In the genomic region with DNA sequence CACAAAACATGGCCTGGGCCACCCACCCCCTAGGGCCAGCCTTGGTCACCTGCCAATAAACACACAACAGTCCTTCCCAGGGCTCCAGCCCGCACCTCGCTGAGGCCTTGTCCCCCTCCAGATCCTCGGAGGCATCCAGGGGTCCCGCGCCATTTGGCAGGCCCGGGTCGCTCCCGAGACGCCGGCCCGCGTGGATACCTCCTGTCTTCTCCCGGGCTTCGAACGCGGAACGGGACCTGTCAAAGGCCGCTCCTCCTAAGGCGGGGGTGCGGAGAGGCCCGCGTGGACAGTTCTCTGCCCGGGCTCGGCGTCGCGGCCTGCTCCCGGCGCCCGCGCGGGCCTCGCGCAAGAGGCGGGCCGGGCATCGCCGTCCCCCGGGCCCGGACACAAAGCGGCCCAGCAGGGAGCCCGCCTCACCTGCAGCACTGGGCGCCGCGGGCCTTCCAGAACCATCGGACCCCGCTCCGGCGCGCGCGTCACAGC, we compare ENCODE assay signal across 8 mouse cellular contexts. TPM values are rescaled to one million over a fixed set of nuclear protein-coding genes. Genes with fewer than 3 reads are reported as not detected.
DNase-seq lines count a peak whose midpoint lies in the region; ATAC-seq and TF ChIP-seq lines count a peak whose summit lies in the region.

No protein-coding gene starts in this region.

- WGBS in lung, adult 2 months, result under 1% methylated on average over 50 of the region's 52 CpGs
- 2% methylated on average over 52 of the region's 52 CpGs for WGBS in bone marrow, adult 2 months
- under 1% methylated on average over 40 of the region's 52 CpGs for WGBS in hindbrain, embryonic 13.5 days
- under 1% methylated on average over 45 of the region's 52 CpGs for WGBS in liver, embryonic 11.5 days
- under 1% methylated on average over 50 of the region's 52 CpGs for WGBS in neural tube, embryonic 12.5 days

- H3K4me3 ChIP-seq in lung, adult 2 months (replicated peaks; ENCODE audit: extremely low read depth, low read depth, low read length), result peak overlapping the region; percentile 62
- H3K4me3 ChIP-seq in bone marrow, adult 2 months (replicated peaks; ENCODE audit: control insufficient read depth, low read depth, low read length), result peak overlapping the region; percentile 65
- H3K4me3 ChIP-seq in hindbrain, embryonic 13.5 days, result peak overlapping the region; percentile 93
- peak overlapping the region; percentile 93 for H3K4me3 ChIP-seq in liver, embryonic 11.5 days (ENCODE audit: low read depth, low read length)
- H3K4me3 ChIP-seq in neural tube, embryonic 12.5 days, result peak overlapping the region; percentile 90

- peak overlapping the region; percentile 77; the same call in 1 of the 2 replicates for H3K27ac ChIP-seq in bone marrow, adult 2 months (ENCODE audit: control insufficient read depth, insufficient read depth, low read depth, low read length, poor library complexity)
- peak overlapping the region; percentile 94 for H3K27ac ChIP-seq in hindbrain, embryonic 13.5 days
- H3K27ac ChIP-seq in liver, embryonic 11.5 days (ENCODE audit: low read depth, low read length), result peak overlapping the region; percentile 81
- H3K27ac ChIP-seq in neural tube, embryonic 12.5 days, result peak overlapping the region; percentile 68

- H3K4me2 ChIP-seq in hindbrain, embryonic 13.5 days, result peak overlapping the region; percentile 91
- peak overlapping the region; percentile 97 for H3K4me2 ChIP-seq in liver, embryonic 11.5 days
- H3K4me2 ChIP-seq in neural tube, embryonic 12.5 days (replicated peaks), result peak overlapping the region; percentile 93

- no peaks in the 10 kb centered on the region for H3K9me3 ChIP-seq in hindbrain, embryonic 13.5 days
- H3K9me3 ChIP-seq in liver, embryonic 11.5 days (ENCODE audit: control insufficient read depth, low read length), result no peaks in the 10 kb centered on the region
- no peaks in the 10 kb centered on the region for H3K9me3 ChIP-seq in neural tube, embryonic 12.5 days

- H3K4me1 ChIP-seq in lung, adult 2 months (ENCODE audit: control insufficient read depth, insufficient read depth, low read length), result peaks cover 21% of the 10 kb centered on the region
- H3K4me1 ChIP-seq in bone marrow, adult 2 months (ENCODE audit: control insufficient read depth, insufficient read depth, low read length), result peaks cover 7% of the 10 kb centered on the region; the same call in 1 of the 2 replicates
- peaks cover 46% of the 10 kb centered on the region for H3K4me1 ChIP-seq in hindbrain, embryonic 13.5 days (replicated peaks)
- peaks cover 30% of the 10 kb centered on the region for H3K4me1 ChIP-seq in liver, embryonic 11.5 days (replicated peaks; ENCODE audit: control insufficient read depth, insufficient read depth, low read length)
- H3K4me1 ChIP-seq in neural tube, embryonic 12.5 days, result peaks cover 32% of the 10 kb centered on the region

- TF ChIP-seq CTCF in lung, adult 2 months (IDR thresholded peaks at IDR 0.05; ENCODE audit: insufficient read depth, low read length), result no peak
- TF ChIP-seq CTCF in bone marrow, adult 2 months (IDR thresholded peaks at IDR 0.05; ENCODE audit: control insufficient read depth, insufficient read depth, low read length), result no peak

- H3K36me3 ChIP-seq in hindbrain, embryonic 13.5 days, result no peaks in the 10 kb centered on the region
- H3K36me3 ChIP-seq in liver, embryonic 11.5 days (ENCODE audit: control insufficient read depth, insufficient read depth, low read length), result 0 out of 2 replicates have a peak, but pooled peaks cover 4% of the 10 kb centered on the region
- H3K36me3 ChIP-seq in neural tube, embryonic 12.5 days, result 0 out of 2 replicates have a peak, but pooled peaks cover 6% of the 10 kb centered on the region

- no peak for TF ChIP-seq POLR2A in lung, adult 2 months (IDR thresholded peaks at IDR 0.05; ENCODE audit: borderline replicate concordance, extremely low read depth, low read depth, low read length)
- TF ChIP-seq POLR2A in bone marrow, adult 2 months (IDR thresholded peaks at IDR 0.05; ENCODE audit: borderline replicate concordance, control insufficient read depth, low read depth, low read length), result no peak

- no peak for DNase-seq in lung, adult 2 months
- no peak for DNase-seq in lung, postnatal 36 days
- no peak for DNase-seq in liver, embryonic 11.5 days (ENCODE audit: low spot score)

- H3K27me3 ChIP-seq in hindbrain, embryonic 13.5 days, result no peaks in the 10 kb centered on the region
- H3K27me3 ChIP-seq in liver, embryonic 11.5 days (replicated peaks; ENCODE audit: control insufficient read depth, insufficient read depth, low read length), result no peaks in the 10 kb centered on the region
- no peaks in the 10 kb centered on the region for H3K27me3 ChIP-seq in neural tube, embryonic 12.5 days (replicated peaks)

- H3K9ac ChIP-seq in hindbrain, embryonic 13.5 days, result peak overlapping the region; percentile 99
- peak overlapping the region; percentile 92 for H3K9ac ChIP-seq in liver, embryonic 11.5 days (ENCODE audit: low read depth, low read length)
- H3K9ac ChIP-seq in neural tube, embryonic 12.5 days, result peak overlapping the region; percentile 96

- ATAC-seq in erythroid progenitor cell, adult 5-6 weeks (replicated peaks; ENCODE audit: low FRiP score, poor library complexity, severe bottlenecking), result peak; percentile 31; the same call in 1 of the 2 replicates
- ATAC-seq in hindbrain, embryonic 13.5 days (ENCODE audit: low FRiP score), result peak; percentile 61
- peak; percentile 42 for ATAC-seq in liver, embryonic 11.5 days (replicated peaks; ENCODE audit: low FRiP score)
- peak; percentile 72 for ATAC-seq in neural tube, embryonic 12.5 days (ENCODE audit: low FRiP score, low read depth)
- ATAC-seq in monocyte, adult 5-6 weeks (replicated peaks; ENCODE audit: insufficient number of reproducible peaks, low FRiP score, low TSS enrichment, poor library complexity, severe bottlenecking), result no peak

RNA-seq across cellular contexts. Expression of a gene that starts 0.4 kb away (rescaled TPM):
- 7.3 and 11.2 TPM in 2 replicates for polyA plus RNA-seq in lung, adult 2 months (2012; rRNA removed)
- polyA plus RNA-seq in bone marrow, adult 2 months (2011; ENCODE audit: insufficient read depth, insufficient read length, low replicate concordance, missing spikeins), result 10.5 and 17.2 TPM in 2 replicates
- total RNA-seq in erythroid progenitor cell, adult 5-6 weeks (2015; ENCODE audit: low replicate concordance), result 14.3 and 18.7 TPM in 2 replicates
- 10.5 and 27.6 TPM in 2 replicates for total RNA-seq in erythroid progenitor cell, adult 5-6 weeks (2017; ENCODE audit: low replicate concordance)
- 53.1 and 55.1 TPM in 2 replicates for polyA plus RNA-seq in hindbrain, embryonic 13.5 days (2015; fragmentation: Nextera tagmentation; extraction: Ambion mirVana)
- polyA plus RNA-seq in liver, embryonic 11.5 days (2014; fragmentation: Nextera tagmentation; extraction: Ambion mirVana), result 13.8 and 15.4 TPM in 2 replicates
- 53.2 and 55.4 TPM in 2 replicates for polyA plus RNA-seq in neural tube, embryonic 12.5 days (2016; fragmentation: Nextera tagmentation; extraction: Ambion mirVana)
- total RNA-seq in monocyte, adult 5-6 weeks (2017), result 29.7 to 53.7 TPM (median 49.9 TPM) in 3 replicates
